Mouse (Mus musculus) forebrain, postnatal 0 days (tissue): ENCODE measurements around the gene Nfix. TPM values are rescaled to one million over a fixed set of nuclear protein-coding genes. Genes with fewer than 3 reads are reported as not detected.

Experiments used
- ATAC-seq: fragments of 200-750 bp; cut with Nextera tagmentation; 2 replicates; pipeline ENCODE4 v1.8.0; 2017; ENCODE audit warnings: mild to moderate bottlenecking, moderate library complexity
- DNase-seq: peaks from one replicate; pipeline ENCODE4 v3.0.0-alpha.2; 2015
- H3K27ac ChIP-seq: fragments of 300-500 bp; sonication (generic); 2 replicates; pipeline ENCODE4 v1.5.1; 2014; ENCODE audit warnings: low read depth, mild to moderate bottlenecking, antibody characterized with exemption, low read length, moderate library complexity, mixed read lengths
- H3K27me3 ChIP-seq: fragments of 300-500 bp; sonication (generic); 2 replicates; pipeline ENCODE4 v1.6.1; 2014; ENCODE audit warnings: mild to moderate bottlenecking, low read length, mixed read lengths; ENCODE audit not compliant: insufficient read depth
- H3K36me3 ChIP-seq: fragments of 300-500 bp; sonication (generic); 2 replicates; pipeline ENCODE4 v1.6.1; 2014; ENCODE audit warnings: mild to moderate bottlenecking, moderate library complexity; ENCODE audit not compliant: insufficient read depth
- H3K4me1 ChIP-seq: fragments of 300-500 bp; sonication (generic); 2 replicates; pipeline ENCODE4 v1.6.1; 2014; ENCODE audit warnings: antibody characterized with exemption; ENCODE audit not compliant: insufficient read depth
- H3K4me2 ChIP-seq: fragments of 300-500 bp; sonication (generic); 2 replicates; pipeline ENCODE4 v1.6.1; 2014; ENCODE audit warnings: low read depth, mild to moderate bottlenecking, moderate library complexity
- H3K4me3 ChIP-seq: fragments of 300-500 bp; sonication (generic); 2 replicates; pipeline ENCODE4 v1.5.1; 2014; ENCODE audit warnings: low read depth, low read length, mixed read lengths
- H3K9ac ChIP-seq: fragments of 300-500 bp; sonication (generic); 2 replicates; pipeline ENCODE4 v1.6.1; 2014; ENCODE audit warnings: mild to moderate bottlenecking
- H3K9me3 ChIP-seq: fragments of 300-500 bp; sonication (generic); 2 replicates; pipeline ENCODE4 v1.6.1; 2016; ENCODE audit warnings: low read length
- CTCF ChIP-seq: sonication (generic); IDR thresholded peaks from 2 replicates; pipeline ENCODE4 v1.5.1; 2016; ENCODE audit warnings: antibody characterized with exemption, control low read depth, low read depth
- WGBS: fragments of 180-500 bp; shearing (Covaris S2); extraction: QIAGEN DNeasy Blood & Tissue Kit; methylation state at CpG from one replicate; pipeline ENCODE4 v1.1.7; 2014; 5-methylcytosine and 5-hydroxymethylcytosine counted together
- polyA plus RNA-seq: library from polyadenylated mRNA; unstranded; fragments of >200 nt; fragmentation: Nextera tagmentation; extraction: Ambion mirVana; gene quantifications from 2 replicates; pipeline ENCODE4 v1.2.1, GENCODE M21; 2015
- total RNA-seq: library from RNA; depleted of rRNA; stranded (reverse); fragments of >200 nt; gene quantifications from 2 replicates; pipeline ENCODE4 v1.2.3, GENCODE M21; 2014

The Nfix gene
- total and polyA plus RNA-seq, 2 experiments from 2014 or later: 111 to 376 TPM

GRCm38 (mm10) chr8:84742171-84743053 lies 57.7 kb downstream of the Nfix start:
- ATAC-seq: peak; percentile 10

GRCm38 (mm10) chr8:84740895-84741843 lies 59.0 kb downstream of the Nfix start:
- peaks cover 27% of the 10 kb centered on the region for H3K4me1 ChIP-seq
- no peaks in the 10 kb centered on the region for H3K27me3 ChIP-seq
- peak overlapping the region; percentile 70; the same call in 1 of the 2 replicates for H3K27ac ChIP-seq
- ATAC-seq: no peak
- H3K4me3 ChIP-seq: no peak overlapping the region
- H3K4me2 ChIP-seq: no peak overlapping the region
- no peaks in the 10 kb centered on the region for H3K9me3 ChIP-seq
- no peak for TF ChIP-seq CTCF
- 28% methylated on average over 13 of the region's 13 CpGs for WGBS
- H3K36me3 ChIP-seq: no peaks in the 10 kb centered on the region
- peak; percentile 21 for DNase-seq
- H3K9ac ChIP-seq: no peak overlapping the region

More at GRCm38 (mm10) chr8:84742171-84743053, 57.7 kb downstream of the Nfix start:
- Histone ChIP-seq H3K4me3 (no peak overlapping the region), H3K9ac (peak overlapping the region; percentile 33), H3K4me2 (0 out of 2 replicates have a peak overlapping the region, but pooled peaks have one; percentile 1), H3K4me1 (peaks cover 27% of the 10 kb centered on the region), H3K27me3 (no peaks in the 10 kb centered on the region), H3K27ac (peak overlapping the region; percentile 70), H3K9me3 (no peaks in the 10 kb centered on the region), H3K36me3 (no peaks in the 10 kb centered on the region)
- DNase-seq: peak; percentile 58
- WGBS: 11% methylated on average over 32 of the region's 32 CpGs
- no peak for TF ChIP-seq CTCF

GRCm38 (mm10) chr8:84739401-84739742 lies 60.8 kb downstream of the Nfix start:
- no peak overlapping the region for H3K4me3 ChIP-seq
- no peak for ATAC-seq
- H3K4me2 ChIP-seq: no peak overlapping the region
- no peak overlapping the region for H3K9ac ChIP-seq
- peak overlapping the region; percentile 62; the same call in 1 of the 2 replicates for H3K27ac ChIP-seq
- H3K27me3 ChIP-seq: no peaks in the 10 kb centered on the region
- no peaks in the 10 kb centered on the region for H3K9me3 ChIP-seq
- no peaks in the 10 kb centered on the region for H3K36me3 ChIP-seq
- peaks cover 20% of the 10 kb centered on the region for H3K4me1 ChIP-seq
- no peak for DNase-seq
- no peak for TF ChIP-seq CTCF
- 13% methylated on average over 1 of the region's 1 CpGs for WGBS

- Histone ChIP-seq H3K4me2 (no peak overlapping the region), H3K36me3 (no peaks in the 10 kb centered on the region), H3K4me1 (peaks cover 17% of the 10 kb centered on the region), H3K9me3 (no peaks in the 10 kb centered on the region), H3K27ac (peak overlapping the region; percentile 62), H3K9ac (no peak overlapping the region), H3K4me3 (no peak overlapping the region), H3K27me3 (no peaks in the 10 kb centered on the region)
- TF ChIP-seq CTCF: no peak
- 45% methylated on average over 10 of the region's 10 CpGs for WGBS
- no peak for ATAC-seq
- peak; percentile 13 for DNase-seq
These were observed 61.3 kb downstream of the Nfix start for GRCm38 (mm10) chr8:84738715-84739400.

GRCm38 (mm10) chr8:84738266-84738665 lies 61.9 kb downstream of the Nfix start:
- H3K4me2 ChIP-seq: peak overlapping the region; percentile 16; the same call in 1 of the 2 replicates
- H3K4me1 ChIP-seq: peaks cover 15% of the 10 kb centered on the region

GRCm38 (mm10) chr8:84737608-84738007 lies 62.5 kb downstream of the Nfix start:
- DNase-seq (peak; percentile 83), ATAC-seq (peak; percentile 66)
- peak; percentile 98 for TF ChIP-seq CTCF
- 3% methylated on average over 16 of the region's 16 CpGs for WGBS
- peaks cover 14% of the 10 kb centered on the region for H3K4me1 ChIP-seq
- H3K9ac ChIP-seq: no peak overlapping the region
- 0 out of 2 replicates have a peak overlapping the region, but pooled peaks have one; percentile 40 for H3K27ac ChIP-seq
- H3K4me2 ChIP-seq: peak overlapping the region; percentile 16
- H3K9me3 ChIP-seq: no peaks in the 10 kb centered on the region
- no peak overlapping the region for H3K4me3 ChIP-seq
- H3K36me3 ChIP-seq: no peaks in the 10 kb centered on the region
- no peaks in the 10 kb centered on the region for H3K27me3 ChIP-seq

More at GRCm38 (mm10) chr8:84738266-84738665, 61.9 kb downstream of the Nfix start:
- H3K9ac ChIP-seq: no peak overlapping the region
- DNase-seq: peak; percentile 18
- no peaks in the 10 kb centered on the region for H3K9me3 ChIP-seq
- no peaks in the 10 kb centered on the region for H3K36me3 ChIP-seq
- peak overlapping the region; percentile 62 for H3K27ac ChIP-seq
- 10% methylated on average over 10 of the region's 10 CpGs for WGBS
- ATAC-seq: no peak
- no peaks in the 10 kb centered on the region for H3K27me3 ChIP-seq
- no peak overlapping the region for H3K4me3 ChIP-seq
- no peak for TF ChIP-seq CTCF
